Mouse (Mus musculus) hindbrain, embryonic 16.5 days (tissue): ENCODE results near the gene Zfp598. TPM values are rescaled to one million over a fixed set of nuclear protein-coding genes. Genes with fewer than 3 reads are reported as not detected.

ENCODE experiments used
- ATAC-seq: fragments of 200-750 bp; cut with Nextera tagmentation; 2 replicates; pipeline ENCODE4 v1.8.0; 2017; ENCODE audit warnings: moderate TSS enrichment, moderate library complexity
- H3K27ac ChIP-seq: fragments of 300-500 bp; sonication (generic); 2 replicates; pipeline ENCODE4 v1.5.1; 2014; ENCODE audit warnings: low read depth, mild to moderate bottlenecking, control low read depth, low read length, moderate library complexity
- H3K27me3 ChIP-seq: fragments of 300-500 bp; sonication (generic); replicated peaks from 2 replicates; pipeline ENCODE4 v1.6.1; 2014; ENCODE audit warnings: low read length; ENCODE audit not compliant: control insufficient read depth, insufficient read depth
- H3K36me3 ChIP-seq: fragments of 300-500 bp; sonication (generic); 2 replicates; pipeline ENCODE4 v1.6.1; 2014; ENCODE audit warnings: mild to moderate bottlenecking, low read length, moderate library complexity, mixed read lengths; ENCODE audit not compliant: control insufficient read depth, insufficient read depth
- H3K4me1 ChIP-seq: fragments of 300-500 bp; sonication (generic); 2 replicates; pipeline ENCODE4 v1.6.1; 2014; ENCODE audit warnings: low read depth, low read length; ENCODE audit not compliant: control insufficient read depth, insufficient read depth
- H3K4me2 ChIP-seq: fragments of 300-500 bp; sonication (generic); 2 replicates; pipeline ENCODE4 v1.6.1; 2014; ENCODE audit warnings: mild to moderate bottlenecking, low read length, control low read depth, moderate library complexity
- H3K4me3 ChIP-seq: fragments of 300-500 bp; sonication (generic); 2 replicates; pipeline ENCODE4 v1.5.1; 2014; ENCODE audit warnings: mild to moderate bottlenecking, low read length, control low read depth, moderate library complexity
- H3K9ac ChIP-seq: fragments of 300-500 bp; sonication (generic); 2 replicates; pipeline ENCODE4 v1.6.1; 2014; ENCODE audit warnings: low read depth, mild to moderate bottlenecking, control low read depth, low read length, moderate library complexity
- H3K9me3 ChIP-seq: fragments of 300-500 bp; sonication (generic); 2 replicates; pipeline ENCODE4 v1.6.1; 2014; ENCODE audit warnings: mild to moderate bottlenecking, low read length, moderate library complexity; ENCODE audit not compliant: control insufficient read depth
- WGBS: fragments of 180-500 bp; shearing (Covaris S2); extraction: QIAGEN DNeasy Blood & Tissue Kit; methylation state at CpG from one replicate; pipeline ENCODE4 v1.1.7; 2014; 5-methylcytosine and 5-hydroxymethylcytosine counted together
- polyA plus RNA-seq: library from polyadenylated mRNA; unstranded; fragments of >200 nt; fragmentation: Nextera tagmentation; extraction: Ambion mirVana; gene quantifications from 2 replicates; pipeline ENCODE4 v1.2.1, GENCODE M21; 2015

The Zfp598 gene
- polyA plus RNA-seq, 1 experiment from 2014 or later, result 10.8 TPM

DNA sequence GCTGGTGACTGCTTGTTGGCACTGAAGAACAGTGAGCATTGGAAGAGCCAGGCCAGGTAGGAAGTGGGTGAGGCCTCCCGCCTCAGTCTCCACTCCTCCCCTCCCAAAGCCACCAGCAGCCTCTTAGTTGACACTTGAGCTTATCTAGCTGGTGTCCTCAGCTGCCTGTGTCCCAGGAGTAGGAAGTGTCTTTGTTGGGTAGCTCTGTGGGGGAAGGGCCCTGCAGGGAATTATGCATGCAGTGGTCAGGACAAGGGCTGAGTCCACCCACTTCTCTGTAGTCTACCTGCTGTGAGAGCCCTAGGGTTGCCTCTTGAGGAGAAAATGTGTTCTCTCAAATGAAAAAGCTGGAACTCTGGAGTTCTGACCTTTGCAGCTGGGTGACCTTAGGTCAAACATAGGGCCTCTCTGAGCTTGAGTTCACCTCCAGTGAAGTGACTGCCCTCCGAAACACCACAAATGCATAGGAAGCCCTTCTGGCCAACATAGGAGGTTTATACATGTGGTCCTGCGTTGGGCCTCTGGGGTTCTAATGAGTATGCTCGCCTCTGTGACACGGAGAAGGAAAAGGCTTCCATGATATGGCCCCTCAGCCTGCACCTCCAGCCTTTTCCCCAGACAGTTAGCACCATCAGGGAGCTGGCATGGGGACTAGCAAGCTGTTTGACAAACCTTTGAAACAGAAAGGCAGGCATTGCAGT is 32.6 kb upstream of the Zfp598 start:
- no peak for ATAC-seq
- H3K4me2 ChIP-seq, result no peak overlapping the region
- H3K4me3 ChIP-seq, result no peak overlapping the region
- WGBS, result 70% methylated on average over 5 of the region's 5 CpGs
- no peaks in the 10 kb centered on the region for H3K9me3 ChIP-seq
- no peak overlapping the region for H3K9ac ChIP-seq
- H3K36me3 ChIP-seq, result peaks cover 3% of the 10 kb centered on the region; the same call in 1 of the 2 replicates
- H3K4me1 ChIP-seq, result peaks cover 7% of the 10 kb centered on the region
- no peaks in the 10 kb centered on the region for H3K27me3 ChIP-seq
- no peak overlapping the region for H3K27ac ChIP-seq

DNA sequence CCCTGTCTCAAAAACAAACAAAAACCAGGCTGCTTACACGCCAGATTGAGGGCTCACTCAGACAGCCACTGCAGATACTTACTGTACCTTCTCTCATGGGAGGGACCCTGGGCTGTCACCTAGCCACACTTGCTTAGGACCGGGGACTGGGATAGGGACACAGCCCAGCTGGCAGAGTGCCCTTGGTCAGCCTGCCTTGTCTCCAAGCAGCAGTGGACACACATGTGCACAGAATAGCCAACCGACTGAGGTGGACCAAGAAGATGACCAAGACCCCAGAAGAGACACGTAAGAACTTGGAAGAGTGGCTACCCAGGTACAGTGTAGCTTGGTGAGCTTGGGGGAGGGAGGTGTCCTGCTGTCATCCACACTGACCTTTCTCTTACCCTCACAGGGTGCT is 31.3 kb upstream of the Zfp598 start:
- H3K9me3 ChIP-seq, result no peaks in the 10 kb centered on the region
- peaks cover 3% of the 10 kb centered on the region; the same call in 1 of the 2 replicates for H3K36me3 ChIP-seq
- no peaks in the 10 kb centered on the region for H3K27me3 ChIP-seq
- H3K4me1 ChIP-seq, result peaks cover under 1% of the 10 kb centered on the region
- no peak overlapping the region for H3K4me3 ChIP-seq
- no peak for ATAC-seq
- no peak overlapping the region for H3K27ac ChIP-seq
- 94% methylated on average over 4 of the region's 4 CpGs for WGBS
- no peak overlapping the region for H3K9ac ChIP-seq
- no peak overlapping the region for H3K4me2 ChIP-seq

DNA sequence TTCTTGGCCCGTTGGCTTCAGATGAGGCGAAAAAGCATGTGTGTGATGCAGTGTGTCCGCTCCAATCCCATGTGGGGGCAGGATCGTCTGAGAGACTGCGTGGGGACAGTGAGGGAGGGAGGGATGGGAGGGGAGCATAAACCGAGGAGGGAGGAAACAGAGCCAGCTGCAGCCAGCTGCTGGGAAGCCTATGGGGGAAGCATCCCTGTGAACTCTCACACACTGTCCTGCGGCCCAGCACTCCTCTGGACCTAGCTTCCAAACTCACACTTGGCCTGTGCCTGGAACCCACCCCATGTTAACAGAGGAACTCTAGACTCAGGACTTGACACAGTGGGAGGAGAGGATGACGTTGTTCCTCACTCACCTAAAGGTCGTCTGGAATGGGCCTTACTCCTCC is 30.6 kb upstream of the Zfp598 start:
- no peak overlapping the region for H3K27ac ChIP-seq
- H3K4me1 ChIP-seq, result no peaks in the 10 kb centered on the region
- H3K27me3 ChIP-seq, result no peaks in the 10 kb centered on the region
- no peaks in the 10 kb centered on the region for H3K9me3 ChIP-seq
- peaks cover 3% of the 10 kb centered on the region; the same call in 1 of the 2 replicates for H3K36me3 ChIP-seq
- no peak overlapping the region for H3K9ac ChIP-seq
- no peak overlapping the region for H3K4me2 ChIP-seq
- no peak for ATAC-seq
- H3K4me3 ChIP-seq, result no peak overlapping the region
- 74% methylated on average over 9 of the region's 9 CpGs for WGBS

DNA sequence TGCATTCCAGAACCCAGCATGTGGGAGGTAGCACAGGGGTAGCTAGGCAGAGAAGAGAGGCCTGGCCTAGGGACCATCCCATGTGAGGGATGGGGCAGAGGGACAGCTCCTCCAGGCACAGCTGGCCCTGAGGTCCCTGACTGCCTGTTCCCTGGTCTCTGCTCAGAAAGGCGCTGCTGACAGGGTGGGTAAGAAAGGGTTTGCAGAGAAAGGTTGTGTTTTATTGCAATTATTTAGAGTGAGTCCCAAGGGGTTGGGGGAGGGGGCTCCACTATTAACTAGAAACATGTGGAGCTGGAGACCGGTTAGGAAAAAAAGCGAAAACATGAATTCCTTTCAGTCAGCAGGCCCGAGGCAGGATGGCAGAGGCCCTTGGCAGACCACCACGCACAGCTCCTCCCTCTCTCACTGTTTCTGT is 29.9 kb upstream of the Zfp598 start:
- Histone ChIP-seq H3K4me3 (no peak overlapping the region), H3K36me3 (peaks cover 3% of the 10 kb centered on the region; the same call in 1 of the 2 replicates), H3K4me1 (no peaks in the 10 kb centered on the region), H3K27me3 (no peaks in the 10 kb centered on the region), H3K27ac (peak overlapping the region; percentile 44; the same call in 1 of the 2 replicates), H3K4me2 (no peak overlapping the region), H3K9me3 (no peaks in the 10 kb centered on the region), H3K9ac (no peak overlapping the region)
- no peak for ATAC-seq
- 73% methylated on average over 5 of the region's 5 CpGs for WGBS

DNA sequence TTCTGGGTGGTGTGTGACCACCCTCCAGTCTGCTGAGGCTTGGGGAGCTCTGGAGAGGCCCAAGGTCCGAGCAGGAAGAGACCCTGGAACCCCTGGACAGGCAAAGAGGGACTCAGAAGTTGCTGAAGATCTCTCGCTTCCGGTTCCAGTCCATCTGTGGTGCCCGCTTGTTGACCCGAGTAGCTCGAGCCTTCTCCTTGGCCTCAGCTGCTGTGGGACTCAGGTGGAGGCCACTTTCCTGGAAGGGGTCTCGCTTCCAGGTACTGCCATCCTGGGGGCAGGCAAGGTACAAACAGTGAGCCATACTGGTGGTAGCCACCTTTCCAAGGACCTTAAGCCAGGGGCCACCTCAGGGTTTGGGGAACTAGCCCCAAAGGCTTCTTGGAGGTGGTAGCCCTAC is 29.4 kb upstream of the Zfp598 start:
- H3K27ac ChIP-seq, result no peak overlapping the region
- no peaks in the 10 kb centered on the region for H3K27me3 ChIP-seq

DNA sequence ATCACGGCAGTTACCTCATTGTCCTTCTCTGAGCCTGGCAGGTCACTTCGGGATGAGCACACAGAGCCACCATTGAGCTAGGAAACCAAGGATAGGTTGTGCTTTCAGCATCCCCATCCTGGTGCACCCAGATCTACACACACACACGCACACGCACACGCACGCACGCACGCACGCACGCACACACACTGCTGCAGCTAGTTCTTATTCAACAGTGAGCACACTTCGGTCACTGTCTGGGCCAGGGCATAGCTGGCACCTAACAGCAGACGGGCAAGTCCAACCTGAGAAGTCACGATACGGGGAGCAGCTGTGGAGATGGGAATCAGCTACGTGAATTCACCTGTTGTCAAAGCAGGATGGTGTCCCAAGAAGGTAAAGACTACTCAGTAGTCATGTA is 28.9 kb upstream of the Zfp598 start:
- H3K9me3 ChIP-seq, result no peaks in the 10 kb centered on the region
- H3K27ac ChIP-seq, result no peak overlapping the region
- ATAC-seq, result no peak
- 96% methylated on average over 15 of the region's 15 CpGs for WGBS
- no peak overlapping the region for H3K4me2 ChIP-seq
- no peak overlapping the region for H3K4me3 ChIP-seq
- H3K9ac ChIP-seq, result no peak overlapping the region
- peaks cover 3% of the 10 kb centered on the region; the same call in 1 of the 2 replicates for H3K36me3 ChIP-seq
- no peaks in the 10 kb centered on the region for H3K27me3 ChIP-seq
- no peaks in the 10 kb centered on the region for H3K4me1 ChIP-seq

More for the DNA sequence above, 29.4 kb upstream of the Zfp598 start:
- Histone ChIP-seq H3K9ac (no peak overlapping the region), H3K4me2 (no peak overlapping the region), H3K4me1 (no peaks in the 10 kb centered on the region), H3K4me3 (no peak overlapping the region), H3K36me3 (peaks cover 3% of the 10 kb centered on the region; the same call in 1 of the 2 replicates), H3K9me3 (no peaks in the 10 kb centered on the region)
- 84% methylated on average over 7 of the region's 7 CpGs for WGBS
- ATAC-seq, result no peak

DNA sequence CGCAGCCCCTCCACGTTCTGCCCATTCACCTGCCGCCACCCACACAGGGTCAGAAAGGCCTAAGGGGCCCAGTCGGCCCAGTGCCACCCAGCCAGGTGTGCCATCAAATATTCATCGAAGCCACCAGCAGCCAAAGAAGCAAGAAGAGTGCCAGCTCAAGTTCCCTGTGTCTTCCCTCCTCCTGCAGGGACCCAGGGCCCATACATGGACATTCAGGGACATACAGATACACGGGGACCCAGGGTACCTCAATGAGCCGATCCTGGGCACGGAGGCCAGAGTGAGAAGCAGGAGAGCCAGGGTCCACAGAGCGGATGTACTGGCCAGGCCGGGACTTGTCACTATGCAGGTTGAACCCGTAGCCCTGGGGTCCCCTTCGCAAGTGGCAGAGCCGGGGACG is 27.5 kb upstream of the Zfp598 start:
- peaks cover 3% of the 10 kb centered on the region; the same call in 1 of the 2 replicates for H3K36me3 ChIP-seq
- ATAC-seq, result no peak
- H3K4me3 ChIP-seq, result no peak overlapping the region
- no peaks in the 10 kb centered on the region for H3K27me3 ChIP-seq
- 95% methylated on average over 14 of the region's 14 CpGs for WGBS
- H3K9ac ChIP-seq, result no peak overlapping the region
- no peak overlapping the region for H3K27ac ChIP-seq
- H3K4me1 ChIP-seq, result no peaks in the 10 kb centered on the region
- no peak overlapping the region for H3K4me2 ChIP-seq
- H3K9me3 ChIP-seq, result no peaks in the 10 kb centered on the region

DNA sequence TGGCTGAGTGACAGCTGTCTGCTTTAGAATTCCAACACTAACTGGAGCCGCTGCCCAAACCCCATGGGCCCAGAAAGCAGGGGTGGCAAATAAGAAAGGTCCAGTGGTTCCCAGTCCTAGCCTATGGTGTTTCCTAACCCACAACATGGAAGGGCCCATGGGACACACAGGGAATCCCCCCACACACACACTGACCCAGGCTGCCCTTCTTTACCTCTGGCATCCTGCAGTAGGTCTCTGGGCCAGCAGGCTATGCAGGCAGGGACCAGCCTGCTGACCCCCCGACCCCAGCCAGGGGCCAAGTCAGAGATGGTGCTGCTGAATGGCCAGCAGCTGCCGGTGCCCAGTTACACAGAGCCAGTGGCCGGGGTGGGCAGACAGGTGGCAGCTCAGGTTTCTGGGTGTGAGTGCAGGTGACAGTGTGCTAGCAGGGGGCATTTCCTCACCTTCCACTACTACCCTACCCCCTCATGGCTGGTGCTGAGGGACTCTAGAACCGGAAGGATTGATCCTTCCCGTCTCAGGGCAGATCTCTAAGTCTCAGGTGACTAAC is 26.6 kb upstream of the Zfp598 start:
- ATAC-seq, result no peak
- H3K9ac ChIP-seq, result no peak overlapping the region
- no peak overlapping the region for H3K4me2 ChIP-seq
- H3K27ac ChIP-seq, result no peak overlapping the region
- H3K4me3 ChIP-seq, result no peak overlapping the region
- peaks cover 3% of the 10 kb centered on the region; the same call in 1 of the 2 replicates for H3K36me3 ChIP-seq
- H3K27me3 ChIP-seq, result no peaks in the 10 kb centered on the region
- H3K9me3 ChIP-seq, result no peaks in the 10 kb centered on the region
- no peaks in the 10 kb centered on the region for H3K4me1 ChIP-seq
- WGBS, result 78% methylated on average over 6 of the region's 6 CpGs

DNA sequence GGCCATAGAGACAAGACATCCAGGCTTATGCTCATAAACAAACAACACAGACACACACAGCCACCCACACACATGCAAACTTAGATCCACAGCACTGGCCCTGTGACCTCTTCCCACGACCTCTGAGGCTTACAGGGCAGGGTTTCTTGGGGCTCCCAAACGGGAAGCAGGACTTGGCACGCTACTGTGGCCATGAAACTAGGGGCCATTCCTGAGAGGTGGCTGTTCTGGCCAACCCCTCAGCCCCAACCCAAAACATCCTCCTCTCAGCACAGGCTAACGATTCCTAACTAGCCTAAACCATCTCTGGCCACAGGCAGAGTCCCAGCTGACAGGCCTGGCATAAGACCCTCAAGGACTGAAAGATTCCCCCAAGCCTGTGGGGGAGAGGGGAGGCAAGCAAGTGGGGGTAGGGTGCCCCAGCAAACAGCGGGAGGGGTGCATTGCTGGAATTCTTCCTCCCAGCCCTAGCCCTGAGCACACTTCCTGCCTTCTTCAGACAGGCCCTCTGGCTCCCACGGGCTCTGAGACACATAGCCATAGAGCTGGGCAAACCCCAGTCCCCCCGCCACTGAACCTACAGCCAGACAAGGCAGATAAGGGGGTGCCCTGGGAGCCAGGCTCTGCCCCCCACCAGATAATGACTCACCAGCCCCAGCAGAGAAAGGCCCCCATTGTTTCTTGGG is 25.3 kb upstream of the Zfp598 start:
- no peak for ATAC-seq
- no peak overlapping the region for H3K4me3 ChIP-seq
- H3K36me3 ChIP-seq, result peaks cover 3% of the 10 kb centered on the region; the same call in 1 of the 2 replicates
- H3K27ac ChIP-seq, result 0 out of 2 replicates have a peak overlapping the region, but pooled peaks have one; percentile 6
- 58% methylated on average over 7 of the region's 7 CpGs for WGBS
- H3K9ac ChIP-seq, result no peak overlapping the region
- H3K4me1 ChIP-seq, result peaks cover 3% of the 10 kb centered on the region; the same call in 1 of the 2 replicates
- H3K4me2 ChIP-seq, result no peak overlapping the region
- H3K9me3 ChIP-seq, result no peaks in the 10 kb centered on the region
- no peaks in the 10 kb centered on the region for H3K27me3 ChIP-seq
